Mouse (Mus musculus) forebrain, embryonic 12.5 days (tissue): ENCODE measurements at regions not wholly inside any gene's neighbourhood (a gene's known extent, or its start where the extent isn't known, plus 50 kb on each side); places are given as distances from the start of the nearest gene placed in this dataset.

Source experiments
- ATAC-seq: fragments of 200-750 bp; cut with Nextera tagmentation; 2 replicates; pipeline ENCODE4 v1.8.0; 2017; ENCODE audit warnings: moderate TSS enrichment; ENCODE audit not compliant: low FRiP score
- H3K27ac ChIP-seq: fragments of 300-500 bp; sonication (generic); 2 replicates; pipeline ENCODE4 v1.5.1; 2016; ENCODE audit warnings: mild to moderate bottlenecking
- H3K27me3 ChIP-seq: fragments of 300-500 bp; sonication (generic); 2 replicates; pipeline ENCODE4 v1.6.1; 2016; ENCODE audit warnings: mild to moderate bottlenecking
- H3K36me3 ChIP-seq: fragments of 300-500 bp; sonication (generic); replicated peaks from 2 replicates; pipeline ENCODE4 v1.6.1; 2016; ENCODE audit warnings: mild to moderate bottlenecking
- H3K4me1 ChIP-seq: fragments of 300-500 bp; sonication (generic); 2 replicates; pipeline ENCODE4 v1.6.1; 2016
- H3K4me2 ChIP-seq: fragments of 300-500 bp; sonication (generic); 2 replicates; pipeline ENCODE4 v1.6.1; 2016; ENCODE audit warnings: mild to moderate bottlenecking, moderate library complexity
- H3K4me3 ChIP-seq: fragments of 300-500 bp; sonication (generic); replicated peaks from 2 replicates; pipeline ENCODE4 v1.5.1; 2016; ENCODE audit warnings: mild to moderate bottlenecking
- H3K9ac ChIP-seq: fragments of 300-500 bp; sonication (generic); 2 replicates; pipeline ENCODE4 v1.6.1; 2016; ENCODE audit warnings: mild to moderate bottlenecking
- H3K9me3 ChIP-seq: fragments of 300-500 bp; sonication (generic); 2 replicates; pipeline ENCODE4 v1.6.1; 2016
- WGBS: fragments of 180-500 bp; shearing (Covaris S2); methylation state at CpG from one replicate; pipeline ENCODE4 v1.1.7; 2016; 5-methylcytosine and 5-hydroxymethylcytosine counted together

GRCm38 (mm10) chr14:66475026-66475425 lies 466.0 kb upstream of the Gulo start:
- H3K27me3 ChIP-seq = no peaks in the 10 kb centered on the region
- ATAC-seq = no peak
- H3K4me3 ChIP-seq = no peak overlapping the region
- H3K4me2 ChIP-seq = no peak overlapping the region
- no peaks in the 10 kb centered on the region for H3K36me3 ChIP-seq
- no peaks in the 10 kb centered on the region for H3K9me3 ChIP-seq
- WGBS = 70% methylated on average over 1 of the region's 1 CpGs
- no peak overlapping the region for H3K27ac ChIP-seq
- no peak overlapping the region for H3K9ac ChIP-seq
- peaks cover 21% of the 10 kb centered on the region for H3K4me1 ChIP-seq

- no peaks in the 10 kb centered on the region for H3K36me3 ChIP-seq
- H3K4me3 ChIP-seq = no peak overlapping the region
- peaks cover 12% of the 10 kb centered on the region for H3K4me1 ChIP-seq
- peak overlapping the region; percentile 46; the same call in 1 of the 2 replicates for H3K27ac ChIP-seq
- no peak overlapping the region for H3K4me2 ChIP-seq
- no peaks in the 10 kb centered on the region for H3K27me3 ChIP-seq
- no peak overlapping the region for H3K9ac ChIP-seq
- 26% methylated on average over 1 of the region's 1 CpGs for WGBS
- ATAC-seq = no peak
- H3K9me3 ChIP-seq = no peaks in the 10 kb centered on the region
Observed at GRCm38 (mm10) chr14:66473251-66473550, 464.2 kb upstream of the Gulo start.

GRCm38 (mm10) chr14:66472537-66473250 lies 463.7 kb upstream of the Gulo start:
- ATAC-seq = no peak
- WGBS = 61% methylated on average over 5 of the region's 5 CpGs

GRCm38 (mm10) chr14:66462081-66462480 lies 453.1 kb upstream of the Gulo start:
- H3K4me1 ChIP-seq = peaks cover 10% of the 10 kb centered on the region; the same call in 1 of the 2 replicates
- H3K27ac ChIP-seq = peak overlapping the region; percentile 65
- no peak overlapping the region for H3K4me3 ChIP-seq
- ATAC-seq = peak; percentile 23; the same call in 1 of the 2 replicates
- H3K9me3 ChIP-seq = no peaks in the 10 kb centered on the region; the same call in 1 of the 2 replicates
- no peak overlapping the region for H3K4me2 ChIP-seq
- no peaks in the 10 kb centered on the region for H3K27me3 ChIP-seq
- 46% methylated on average over 5 of the region's 5 CpGs for whole genome bisulfite sequencing
- H3K9ac ChIP-seq = no peak overlapping the region
- H3K36me3 ChIP-seq = no peaks in the 10 kb centered on the region

More at GRCm38 (mm10) chr14:66472537-66473250, 463.7 kb upstream of the Gulo start:
- H3K27ac ChIP-seq = peak overlapping the region; percentile 46; the same call in 1 of the 2 replicates
- no peak overlapping the region for H3K4me3 ChIP-seq
- H3K4me2 ChIP-seq = no peak overlapping the region
- no peaks in the 10 kb centered on the region for H3K9me3 ChIP-seq
- no peak overlapping the region for H3K9ac ChIP-seq
- H3K4me1 ChIP-seq = peaks cover 11% of the 10 kb centered on the region
- no peaks in the 10 kb centered on the region for H3K27me3 ChIP-seq
- H3K36me3 ChIP-seq = no peaks in the 10 kb centered on the region

GRCm38 (mm10) chr14:66460795-66461194 lies 451.8 kb upstream of the Gulo start:
- Histone ChIP-seq H3K36me3 (no peaks in the 10 kb centered on the region), H3K27me3 (no peaks in the 10 kb centered on the region), H3K4me3 (no peak overlapping the region), H3K4me2 (no peak overlapping the region), H3K4me1 (peaks cover 10% of the 10 kb centered on the region; the same call in 1 of the 2 replicates), H3K9me3 (no peaks in the 10 kb centered on the region; the same call in 1 of the 2 replicates), H3K9ac (no peak overlapping the region), H3K27ac (no peak overlapping the region)
- ATAC-seq = no peak
- WGBS = 37% methylated on average over 3 of the region's 3 CpGs

GRCm38 (mm10) chr14:66458696-66459095 lies 449.7 kb upstream of the Gulo start:
- no peaks in the 10 kb centered on the region; the same call in 1 of the 2 replicates for H3K9me3 ChIP-seq
- no peak overlapping the region for H3K4me3 ChIP-seq
- H3K27ac ChIP-seq = no peak overlapping the region
- H3K27me3 ChIP-seq = no peaks in the 10 kb centered on the region
- no peak for ATAC-seq
- H3K4me1 ChIP-seq = peaks cover 10% of the 10 kb centered on the region; the same call in 1 of the 2 replicates
- 91% methylated on average over 4 of the region's 4 CpGs for WGBS
- H3K4me2 ChIP-seq = no peak overlapping the region
- no peaks in the 10 kb centered on the region for H3K36me3 ChIP-seq
- H3K9ac ChIP-seq = no peak overlapping the region

- Histone ChIP-seq H3K4me3 (no peak overlapping the region), H3K9me3 (peaks cover 4% of the 10 kb centered on the region; the same call in 1 of the 2 replicates), H3K4me2 (no peak overlapping the region), H3K27ac (no peak overlapping the region), H3K27me3 (no peaks in the 10 kb centered on the region), H3K4me1 (peaks cover 10% of the 10 kb centered on the region; the same call in 1 of the 2 replicates), H3K9ac (no peak overlapping the region), H3K36me3 (no peaks in the 10 kb centered on the region)
- WGBS = 87% methylated on average over 6 of the region's 6 CpGs
- ATAC-seq = no peak
Observed at GRCm38 (mm10) chr14:66457300-66457699, 448.3 kb upstream of the Gulo start.

- no peaks in the 10 kb centered on the region for H3K36me3 ChIP-seq
- no peak overlapping the region for H3K27ac ChIP-seq
- H3K9ac ChIP-seq = no peak overlapping the region
- no peak for ATAC-seq
- H3K27me3 ChIP-seq = no peaks in the 10 kb centered on the region
- no peak overlapping the region for H3K4me3 ChIP-seq
- H3K4me2 ChIP-seq = no peak overlapping the region
- H3K9me3 ChIP-seq = 0 out of 2 replicates have a peak, but pooled peaks cover 4% of the 10 kb centered on the region
- WGBS = 88% methylated on average over 3 of the region's 3 CpGs
- H3K4me1 ChIP-seq = no peaks in the 10 kb centered on the region
Observed at GRCm38 (mm10) chr14:66452828-66453227, 443.8 kb upstream of the Gulo start.

- no peak for ATAC-seq
- H3K4me2 ChIP-seq = no peak overlapping the region
- H3K4me1 ChIP-seq = no peaks in the 10 kb centered on the region
- 0 out of 2 replicates have a peak, but pooled peaks cover 4% of the 10 kb centered on the region for H3K9me3 ChIP-seq
- no peak overlapping the region for H3K9ac ChIP-seq
- no peaks in the 10 kb centered on the region for H3K36me3 ChIP-seq
- no peak overlapping the region for H3K4me3 ChIP-seq
- H3K27me3 ChIP-seq = no peaks in the 10 kb centered on the region
- no peak overlapping the region for H3K27ac ChIP-seq
- 62% methylated on average over 10 of the region's 10 CpGs for WGBS
Observed at GRCm38 (mm10) chr14:66450351-66450750, 441.3 kb upstream of the Gulo start.

- Histone ChIP-seq H3K4me1 (no peaks in the 10 kb centered on the region), H3K36me3 (no peaks in the 10 kb centered on the region), H3K4me2 (no peak overlapping the region), H3K27ac (no peak overlapping the region), H3K4me3 (no peak overlapping the region), H3K27me3 (no peaks in the 10 kb centered on the region), H3K9me3 (no peaks in the 10 kb centered on the region), H3K9ac (no peak overlapping the region)
- WGBS = 11% methylated on average over 1 of the region's 1 CpGs
- ATAC-seq = no peak
Observed at GRCm38 (mm10) chr14:66442576-66442975, 433.6 kb upstream of the Gulo start.

GRCm38 (mm10) chr14:66441825-66442224 lies 432.8 kb upstream of the Gulo start:
- no peak overlapping the region for H3K27ac ChIP-seq
- no peaks in the 10 kb centered on the region for H3K9me3 ChIP-seq
- H3K27me3 ChIP-seq = no peaks in the 10 kb centered on the region
- H3K9ac ChIP-seq = no peak overlapping the region
- ATAC-seq = no peak
- H3K4me3 ChIP-seq = no peak overlapping the region
- H3K36me3 ChIP-seq = no peaks in the 10 kb centered on the region
- H3K4me2 ChIP-seq = no peak overlapping the region
- WGBS = 73% methylated on average over 4 of the region's 4 CpGs
- H3K4me1 ChIP-seq = no peaks in the 10 kb centered on the region

GRCm38 (mm10) chr14:66438572-66438971 lies 429.6 kb upstream of the Gulo start:
- Histone ChIP-seq H3K9me3 (0 out of 2 replicates have a peak, but pooled peaks cover 1% of the 10 kb centered on the region), H3K27me3 (no peaks in the 10 kb centered on the region), H3K4me3 (no peak overlapping the region), H3K4me1 (no peaks in the 10 kb centered on the region), H3K36me3 (no peaks in the 10 kb centered on the region), H3K27ac (no peak overlapping the region), H3K4me2 (no peak overlapping the region), H3K9ac (no peak overlapping the region)
- no peak for ATAC-seq
- WGBS = 96% methylated on average over 1 of the region's 1 CpGs

- Histone ChIP-seq H3K27ac (no peak overlapping the region), H3K9ac (no peak overlapping the region), H3K9me3 (0 out of 2 replicates have a peak, but pooled peaks cover 4% of the 10 kb centered on the region), H3K4me1 (no peaks in the 10 kb centered on the region), H3K4me2 (no peak overlapping the region), H3K4me3 (no peak overlapping the region), H3K36me3 (no peaks in the 10 kb centered on the region), H3K27me3 (no peaks in the 10 kb centered on the region)
- ATAC-seq = no peak
- 91% methylated on average over 1 of the region's 1 CpGs for WGBS
Observed at GRCm38 (mm10) chr14:66438001-66438400, 429.0 kb upstream of the Gulo start.
